Mouse (Mus musculus): ENCODE measurements around the gene Rrbp1. TPM values are rescaled to one million over a fixed set of nuclear protein-coding genes. Genes with fewer than 3 reads are reported as not detected.
A peak's percentile ranks its signal among the peaks of the same experiment; 100 is the strongest.

The Rrbp1 gene
- polyA plus RNA-seq, 1 experiment from 2014 or later, result 25.5 TPM

DNA sequence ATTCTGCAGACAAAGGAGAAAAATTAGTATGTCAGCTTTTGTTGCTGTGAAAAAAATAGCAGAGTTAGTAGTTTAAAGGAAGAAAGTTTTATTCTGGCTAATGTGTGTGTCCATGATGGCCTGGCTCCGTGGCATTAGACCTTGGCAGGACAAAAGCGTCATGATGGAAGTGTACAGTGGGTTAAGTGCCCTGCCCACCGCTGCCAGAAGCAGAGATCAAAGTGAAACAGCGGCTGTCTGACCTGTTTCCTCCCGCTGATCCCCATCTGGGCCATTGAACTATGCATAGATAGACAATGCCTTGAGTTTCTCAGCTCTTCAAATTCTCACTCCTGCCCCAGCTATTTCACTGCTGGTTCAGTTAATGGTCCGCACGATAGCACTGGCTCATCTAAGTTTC is 87.0 kb downstream of the Rrbp1 start:
- DNase-seq, result no peak
- H3K4me1 ChIP-seq (ENCODE audit: control insufficient read depth, insufficient read depth, low read length), result 0 out of 2 replicates have a peak, but pooled peaks cover 3% of the 10 kb centered on the region
- no peaks in the 10 kb centered on the region for H3K27me3 ChIP-seq (ENCODE audit: control insufficient read depth, insufficient read depth, low read length)
- no peak for ATAC-seq (ENCODE audit: low FRiP score, low TSS enrichment)
- no peak overlapping the region for H3K9ac ChIP-seq (replicated peaks; ENCODE audit: low read length)
- no peak overlapping the region for H3K4me2 ChIP-seq (ENCODE audit: low read length)
- WGBS, result 66% methylated on average over 7 of the region's 7 CpGs
- no peaks in the 10 kb centered on the region for H3K9me3 ChIP-seq (ENCODE audit: control insufficient read depth, low read length)
- no peak overlapping the region for H3K27ac ChIP-seq (replicated peaks; ENCODE audit: low read depth, low read length)
- no peak overlapping the region for H3K4me3 ChIP-seq (replicated peaks; ENCODE audit: low read depth, low read length)
- no peaks in the 10 kb centered on the region for H3K36me3 ChIP-seq (ENCODE audit: control insufficient read depth, insufficient read depth, low read length)

DNA sequence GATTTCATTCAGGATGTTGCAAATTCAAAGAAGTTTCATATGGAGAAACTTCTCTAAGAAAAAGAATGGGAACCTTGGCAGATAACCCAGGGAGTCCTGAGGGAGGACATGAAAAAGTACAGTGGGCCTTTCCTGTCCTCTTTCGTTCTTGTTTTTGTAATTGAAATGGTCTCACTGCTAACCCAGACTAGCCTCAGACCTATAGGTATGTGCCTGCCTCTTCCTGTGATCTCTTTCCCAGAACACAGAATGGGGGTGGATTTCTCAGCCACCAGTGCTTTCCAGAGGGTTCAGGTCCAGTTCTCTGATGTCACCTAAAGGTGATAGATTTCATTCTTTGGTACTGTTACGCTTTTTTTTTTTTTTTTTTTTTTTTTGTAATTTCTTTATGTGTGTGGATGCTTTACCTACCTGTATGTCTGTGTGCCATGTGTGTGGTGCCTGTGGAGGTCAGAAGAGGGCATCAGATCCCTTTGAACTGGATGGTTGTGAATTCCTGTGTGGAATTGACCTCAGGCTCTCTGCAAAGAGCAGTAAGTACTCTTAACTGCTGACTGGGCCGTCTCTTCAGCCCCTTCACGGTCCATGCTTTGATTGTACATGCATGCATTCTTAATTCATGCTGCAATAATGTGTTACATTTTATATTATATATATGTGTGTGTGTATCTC is 92.1 kb downstream of the Rrbp1 start:
- Histone ChIP-seq H3K27me3 (ENCODE audit: control insufficient read depth, insufficient read depth, low read length) (no peaks in the 10 kb centered on the region), H3K9ac (replicated peaks; ENCODE audit: low read length) (no peak overlapping the region), H3K4me1 (ENCODE audit: control insufficient read depth, insufficient read depth, low read length) (peaks cover 26% of the 10 kb centered on the region), H3K4me2 (ENCODE audit: low read length) (no peak overlapping the region), H3K9me3 (ENCODE audit: control insufficient read depth, low read length) (no peaks in the 10 kb centered on the region), H3K27ac (replicated peaks; ENCODE audit: low read depth, low read length) (no peak overlapping the region), H3K36me3 (ENCODE audit: control insufficient read depth, insufficient read depth, low read length) (no peaks in the 10 kb centered on the region), H3K4me3 (replicated peaks; ENCODE audit: low read depth, low read length) (no peak overlapping the region)
- 60% methylated on average over 4 of the region's 4 CpGs for WGBS
- DNase-seq, result no peak
- no peak for ATAC-seq (ENCODE audit: low FRiP score, low TSS enrichment)

DNA sequence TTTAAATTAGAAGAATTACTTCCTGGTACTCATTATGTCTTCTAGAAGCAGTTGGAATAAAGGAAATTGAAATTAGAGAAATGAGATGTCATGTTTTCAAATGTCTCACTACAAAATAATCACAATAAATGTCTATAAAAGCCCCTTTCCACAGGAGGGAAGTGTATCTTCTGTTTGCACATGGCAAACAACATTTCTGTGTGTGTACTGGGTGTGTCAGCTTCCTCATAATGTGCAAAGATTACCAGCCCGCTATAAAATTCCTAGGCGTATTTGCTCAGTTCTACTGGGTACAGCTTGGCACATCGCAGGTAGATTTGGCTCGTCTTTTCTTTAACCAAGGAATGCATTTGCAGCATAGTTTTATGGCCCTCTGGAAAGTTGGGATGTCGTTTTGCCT is 93.4 kb downstream of the Rrbp1 start:
- Histone ChIP-seq H3K9ac (replicated peaks; ENCODE audit: low read length) (no peak overlapping the region), H3K4me2 (ENCODE audit: low read length) (peak overlapping the region; percentile 79; the same call in 1 of the 2 replicates), H3K9me3 (ENCODE audit: control insufficient read depth, low read length) (no peaks in the 10 kb centered on the region), H3K27ac (replicated peaks; ENCODE audit: low read depth, low read length) (no peak overlapping the region), H3K27me3 (ENCODE audit: control insufficient read depth, insufficient read depth, low read length) (no peaks in the 10 kb centered on the region), H3K4me3 (replicated peaks; ENCODE audit: low read depth, low read length) (no peak overlapping the region), H3K4me1 (ENCODE audit: control insufficient read depth, insufficient read depth, low read length) (peaks cover 26% of the 10 kb centered on the region), H3K36me3 (ENCODE audit: control insufficient read depth, insufficient read depth, low read length) (no peaks in the 10 kb centered on the region)
- DNase-seq (no peak), ATAC-seq (ENCODE audit: low FRiP score, low TSS enrichment) (no peak)
- WGBS, result 81% methylated on average over 5 of the region's 5 CpGs

DNA sequence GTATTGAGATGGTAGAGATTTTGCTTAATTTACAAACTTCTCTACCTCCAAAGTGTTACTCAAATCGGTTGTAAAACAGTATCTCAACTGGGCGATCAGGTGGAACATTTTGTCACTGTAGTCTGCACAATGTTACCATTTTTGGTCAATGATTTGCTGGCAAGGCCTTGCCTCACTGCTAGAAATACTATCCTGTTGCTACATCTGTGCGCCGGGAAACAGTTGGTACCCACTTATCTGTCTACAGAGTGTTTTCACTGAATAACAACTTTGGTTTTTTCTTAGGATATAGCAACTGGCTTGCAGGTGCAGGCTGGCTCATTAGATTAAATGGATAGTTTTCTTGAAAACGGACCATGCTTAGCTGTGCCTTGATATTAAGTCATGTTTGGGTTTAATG is 94.8 kb downstream of the Rrbp1 start:
- Histone ChIP-seq H3K9me3 (ENCODE audit: control insufficient read depth, low read length) (no peaks in the 10 kb centered on the region), H3K36me3 (ENCODE audit: control insufficient read depth, insufficient read depth, low read length) (no peaks in the 10 kb centered on the region), H3K9ac (replicated peaks; ENCODE audit: low read length) (peak overlapping the region; percentile 89), H3K4me3 (replicated peaks; ENCODE audit: low read depth, low read length) (peak overlapping the region; percentile 90), H3K27ac (replicated peaks; ENCODE audit: low read depth, low read length) (peak overlapping the region; percentile 96; the same call in 1 of the 2 replicates), H3K4me2 (ENCODE audit: low read length) (peak overlapping the region; percentile 79), H3K4me1 (ENCODE audit: control insufficient read depth, insufficient read depth, low read length) (peaks cover 26% of the 10 kb centered on the region), H3K27me3 (ENCODE audit: control insufficient read depth, insufficient read depth, low read length) (no peaks in the 10 kb centered on the region)
- 14% methylated on average over 5 of the region's 5 CpGs for WGBS
- no peak for ATAC-seq (ENCODE audit: low FRiP score, low TSS enrichment)
- DNase-seq, result peak; percentile 25

DNA sequence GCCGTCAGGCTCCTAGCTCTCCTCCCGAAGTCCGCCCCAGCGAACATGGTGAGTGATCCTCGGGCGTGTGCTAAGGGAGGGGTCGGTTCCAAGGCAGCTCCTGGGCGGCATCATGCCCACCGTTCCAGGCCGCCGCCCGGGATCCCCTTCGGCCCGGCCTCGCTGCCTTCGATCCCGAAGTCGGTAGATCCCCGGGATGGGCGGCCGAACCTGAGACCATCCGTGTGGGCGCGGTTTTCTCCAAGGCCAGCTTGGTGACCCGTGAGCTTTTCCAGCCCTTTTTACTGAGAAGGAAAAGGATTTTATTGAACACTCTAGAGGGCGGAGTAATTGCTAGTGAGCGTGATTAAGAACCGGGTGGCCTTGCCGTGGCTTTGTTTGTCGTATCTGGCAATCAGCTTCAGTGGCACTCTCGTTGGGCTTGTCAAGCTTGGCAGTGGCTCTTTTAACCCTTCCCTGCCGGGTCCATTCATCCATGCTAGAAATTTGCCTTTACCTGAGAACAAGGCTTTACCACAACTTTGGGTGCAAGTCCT is 95.4 kb downstream of the Rrbp1 start:
- Histone ChIP-seq H3K9ac (replicated peaks; ENCODE audit: low read length) (peak overlapping the region; percentile 89), H3K27me3 (ENCODE audit: control insufficient read depth, insufficient read depth, low read length) (no peaks in the 10 kb centered on the region), H3K36me3 (ENCODE audit: control insufficient read depth, insufficient read depth, low read length) (no peaks in the 10 kb centered on the region), H3K9me3 (ENCODE audit: control insufficient read depth, low read length) (no peaks in the 10 kb centered on the region), H3K4me3 (replicated peaks; ENCODE audit: low read depth, low read length) (peak overlapping the region; percentile 90), H3K27ac (replicated peaks; ENCODE audit: low read depth, low read length) (peak overlapping the region; percentile 96), H3K4me1 (ENCODE audit: control insufficient read depth, insufficient read depth, low read length) (peaks cover 26% of the 10 kb centered on the region), H3K4me2 (ENCODE audit: low read length) (peak overlapping the region; percentile 79)
- DNase-seq (peak; percentile 80), ATAC-seq (ENCODE audit: low FRiP score, low TSS enrichment) (peak; percentile 54)
- 0% methylated on average over 32 of the region's 32 CpGs for WGBS

DNA sequence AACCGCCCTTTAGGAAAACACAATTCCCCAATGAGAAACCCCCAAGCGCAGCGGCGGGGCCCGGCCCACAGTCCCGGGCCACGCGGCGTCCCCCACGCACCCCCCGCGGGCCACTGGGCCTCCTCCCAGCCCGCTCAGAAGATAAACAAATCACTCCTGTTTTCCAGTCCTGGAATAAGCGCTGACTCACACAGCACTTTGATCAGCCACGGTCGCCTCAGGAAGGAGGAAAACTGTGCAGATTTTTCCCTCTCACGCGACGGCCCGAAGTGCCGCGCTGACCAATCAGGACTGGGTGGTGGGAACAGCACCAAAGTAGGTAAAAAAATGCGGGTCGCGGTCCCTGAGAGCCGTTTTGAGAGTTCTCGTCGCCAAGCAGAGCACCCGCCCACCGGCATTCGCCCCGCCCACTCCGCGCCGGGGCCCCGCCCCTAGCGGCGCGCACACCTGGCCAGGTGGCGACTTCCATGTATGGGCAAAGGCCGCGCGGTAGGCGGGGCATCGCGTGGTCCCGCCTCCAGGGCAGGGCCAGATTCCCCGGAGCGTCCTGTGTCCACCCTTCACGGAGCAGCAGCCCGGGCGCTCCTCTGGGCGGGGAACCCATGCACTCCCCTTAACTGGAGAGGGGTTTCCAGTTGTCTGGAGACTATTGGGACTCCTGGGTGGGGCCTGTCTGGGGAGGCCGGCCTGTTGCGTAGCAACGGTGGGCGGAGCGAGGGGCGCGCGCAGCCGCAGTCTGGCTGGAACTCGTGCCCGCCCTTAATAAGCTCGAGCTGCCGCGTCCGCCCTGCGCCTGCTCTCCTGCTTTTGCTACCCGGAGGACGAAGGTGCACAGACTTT is 96.1 kb downstream of the Rrbp1 start, which contains the start of gene Dstn:
Gene Dstn (plus strand): TSS at position 561 of the 840 bp plus-strand sequence.
- Histone ChIP-seq H3K4me2 (ENCODE audit: low read length) (peak within 1 kb of the TSS; percentile 79), H3K9me3 (ENCODE audit: control insufficient read depth, low read length) (no peaks in the 10 kb centered on the region), H3K9ac (replicated peaks; ENCODE audit: low read length) (peak within 1 kb of the TSS; percentile 89), H3K27ac (replicated peaks; ENCODE audit: low read depth, low read length) (peak within 1 kb of the TSS; percentile 96), H3K4me1 (ENCODE audit: control insufficient read depth, insufficient read depth, low read length) (peaks cover 26% of the 10 kb centered on the region), H3K36me3 (ENCODE audit: control insufficient read depth, insufficient read depth, low read length) (no peaks in the 10 kb centered on the region), H3K4me3 (replicated peaks; ENCODE audit: low read depth, low read length) (peak within 1 kb of the TSS; percentile 90), H3K27me3 (ENCODE audit: control insufficient read depth, insufficient read depth, low read length) (no peaks in the 10 kb centered on the region)
- ATAC-seq (ENCODE audit: low FRiP score, low TSS enrichment) (peak; percentile 97), DNase-seq (peak; percentile 97)
- under 1% methylated on average over 71 of the region's 71 CpGs for WGBS

DNA sequence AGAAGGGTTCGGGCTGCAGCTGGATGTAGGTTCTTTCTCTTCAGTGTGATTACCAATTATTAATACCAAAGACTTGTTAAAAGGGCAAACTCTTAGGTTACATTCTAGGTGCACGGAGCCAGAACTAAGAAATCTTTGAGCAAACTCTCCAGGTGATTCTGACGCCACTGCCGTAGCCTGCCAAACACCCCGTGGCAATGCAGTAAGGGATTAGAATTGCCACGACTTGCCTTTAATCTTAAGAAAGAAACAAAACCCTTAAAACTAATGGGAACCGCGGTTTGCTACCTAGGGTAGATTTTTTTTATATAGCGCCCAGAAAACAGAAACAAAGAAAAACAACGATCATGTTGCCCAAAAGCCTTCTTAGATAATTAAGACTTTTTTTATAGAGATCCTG is 96.8 kb downstream of the Rrbp1 start:
- Histone ChIP-seq H3K36me3 (ENCODE audit: control insufficient read depth, insufficient read depth, low read length) (no peaks in the 10 kb centered on the region), H3K27ac (replicated peaks; ENCODE audit: low read depth, low read length) (peak overlapping the region; percentile 96), H3K9ac (replicated peaks; ENCODE audit: low read length) (peak overlapping the region; percentile 89; the same call in 1 of the 2 replicates), H3K9me3 (ENCODE audit: control insufficient read depth, low read length) (no peaks in the 10 kb centered on the region), H3K4me1 (ENCODE audit: control insufficient read depth, insufficient read depth, low read length) (peaks cover 25% of the 10 kb centered on the region), H3K4me2 (ENCODE audit: low read length) (peak overlapping the region; percentile 79), H3K27me3 (ENCODE audit: control insufficient read depth, insufficient read depth, low read length) (no peaks in the 10 kb centered on the region), H3K4me3 (replicated peaks; ENCODE audit: low read depth, low read length) (peak overlapping the region; percentile 90)
- 5% methylated on average over 10 of the region's 10 CpGs for WGBS
- DNase-seq, result peak; percentile 57
- no peak for ATAC-seq (ENCODE audit: low FRiP score, low TSS enrichment)

DNA sequence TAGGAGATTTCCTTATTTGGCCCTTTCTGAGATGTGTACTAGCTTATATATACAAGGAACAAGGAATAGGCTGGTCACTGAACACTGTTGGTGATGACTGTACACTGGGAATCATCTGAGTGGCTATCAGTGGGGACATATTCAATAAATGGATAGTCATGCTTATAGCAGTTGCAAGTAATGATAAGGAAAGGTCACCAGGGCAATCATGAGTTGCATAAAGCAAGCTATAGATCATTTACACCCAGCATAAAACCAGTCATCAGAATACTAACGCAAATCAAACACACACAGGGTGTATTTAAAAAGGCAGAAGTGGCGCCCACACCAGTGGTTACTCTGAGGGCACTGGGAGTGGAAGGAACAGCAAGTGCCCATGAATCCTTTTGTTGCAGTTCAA is 98.9 kb downstream of the Rrbp1 start:
- DNase-seq, result no peak
- H3K9me3 ChIP-seq (ENCODE audit: control insufficient read depth, low read length), result no peaks in the 10 kb centered on the region
- WGBS, result 94% methylated on average over 2 of the region's 2 CpGs
- peaks cover 12% of the 10 kb centered on the region for H3K4me1 ChIP-seq (ENCODE audit: control insufficient read depth, insufficient read depth, low read length)
- no peak for ATAC-seq (ENCODE audit: low FRiP score, low TSS enrichment)
- H3K4me2 ChIP-seq (ENCODE audit: low read length), result no peak overlapping the region
- H3K27ac ChIP-seq (replicated peaks; ENCODE audit: low read depth, low read length), result no peak overlapping the region
- H3K4me3 ChIP-seq (replicated peaks; ENCODE audit: low read depth, low read length), result no peak overlapping the region
- H3K27me3 ChIP-seq (ENCODE audit: control insufficient read depth, insufficient read depth, low read length), result no peaks in the 10 kb centered on the region
- H3K36me3 ChIP-seq (ENCODE audit: control insufficient read depth, insufficient read depth, low read length), result no peaks in the 10 kb centered on the region
- H3K9ac ChIP-seq (replicated peaks; ENCODE audit: low read length), result no peak overlapping the region

All from midbrain, embryonic 14.5 days (tissue).